Mouse (Mus musculus): ENCODE data around the gene Gga2. TPM values are rescaled to one million over a fixed set of nuclear protein-coding genes. Genes with fewer than 3 reads are reported as not detected.

The Gga2 gene
- total and polyA plus RNA-seq, 3 experiments, result 29.5 to 95.3 (median 30.1) TPM

DNA sequence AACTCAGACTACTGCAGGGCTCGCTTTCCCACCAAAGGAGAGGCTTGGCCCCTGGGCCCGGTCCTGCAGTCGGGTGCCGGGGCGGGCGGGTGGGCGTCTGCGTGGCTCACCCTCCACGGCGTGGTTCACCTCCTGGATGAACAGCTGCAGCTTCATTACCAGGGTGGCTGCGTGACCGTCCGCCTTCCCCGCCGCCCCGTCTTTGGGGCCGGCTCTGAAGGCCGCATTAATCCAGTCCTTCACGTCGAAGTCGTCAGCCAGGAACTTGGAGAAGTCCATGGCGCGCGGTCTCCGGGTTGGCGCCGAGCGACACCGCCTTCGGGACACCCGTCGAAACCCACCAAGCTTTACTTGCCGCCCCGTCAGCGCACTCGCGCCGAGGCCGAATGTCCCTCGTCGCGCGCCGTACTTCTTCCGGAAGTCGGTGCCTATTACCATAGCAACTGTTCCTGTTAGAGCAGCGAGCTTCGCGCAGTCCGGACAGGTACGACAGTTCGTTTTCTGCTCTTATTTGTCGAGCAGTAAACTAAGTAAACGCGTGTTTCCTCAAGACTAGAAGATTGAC is 39.6 kb downstream of the Gga2 start, which contains the start of gene Cog7 (continued):
- TF ChIP-seq RCOR1 (IDR thresholded peaks at IDR 0.05; ENCODE audit: low read depth, low read length) (peak; percentile 24; the same call in 1 of the 2 replicates), GABPA (IDR thresholded peaks at IDR 0.05; ENCODE audit: low read depth, low read length) (no peak), MYB (IDR thresholded peaks at IDR 0.05; ENCODE audit: low read depth, low read length) (0 out of 2 replicates have a peak, but pooled peaks have one; percentile 35)

DNA sequence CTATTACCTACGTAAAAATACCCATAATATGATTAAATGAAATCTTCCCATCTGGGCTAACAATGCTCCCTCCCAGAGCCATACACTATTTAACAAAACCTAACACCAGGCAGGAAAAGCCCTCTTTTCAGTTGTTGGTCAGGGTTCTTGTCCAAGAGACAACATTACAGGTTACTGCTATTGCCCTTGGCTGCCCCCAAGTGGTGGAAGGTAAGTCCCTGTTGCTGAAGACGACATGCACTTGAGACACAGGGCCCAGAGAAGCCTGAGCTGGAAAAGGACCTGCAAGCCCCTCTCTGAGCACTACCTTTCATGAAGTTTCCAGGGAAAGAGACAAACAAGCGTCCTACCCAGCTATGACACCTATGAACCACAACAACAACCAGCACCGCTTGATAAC is 46.0 kb downstream of the Gga2 start:
- Histone ChIP-seq H3K9ac (ENCODE audit: control insufficient read depth, low read depth, low read length, poor library complexity, severe bottlenecking) (no peak overlapping the region), H3K36me3 (ENCODE audit: control insufficient read depth in 1 of 2, insufficient read depth in 2 of 2, low read length in 2 of 2) (peaks cover 3 to 7% of the 10 kb centered on the region in 2 experiments; a peak in 3 of 4 replicates), H3K4me1 (ENCODE audit: control insufficient read depth in 1 of 2, insufficient read depth in 2 of 2, low read length in 2 of 2) (peaks cover 5 to 7% of the 10 kb centered on the region in 2 experiments), H3K27me3 (ENCODE audit: control insufficient read depth in 1 of 2, insufficient read depth in 2 of 2, low read length in 2 of 2) (no peaks in the 10 kb centered on the region), H3K4me3 (ENCODE audit: control insufficient read depth in 1 of 2, insufficient read depth in 1 of 2, low read depth in 2 of 2, low read length in 2 of 2) (no peak overlapping the region), H3K79me2 (ENCODE audit: control insufficient read depth, insufficient read depth, low read length, poor library complexity) (no peaks in the 10 kb centered on the region), H3K9me3 (replicated peaks; ENCODE audit: insufficient read depth, low read length) (no peaks in the 10 kb centered on the region), H3K27ac (ENCODE audit: control insufficient read depth, low read depth, low read length) (no peak overlapping the region)
- no peak for TF ChIP-seq MXI1 (IDR thresholded peaks at IDR 0.05; ENCODE audit: low read depth, low read length)
- no peak for TF ChIP-seq MYC (IDR thresholded peaks at IDR 0.05; ENCODE audit: low read depth, low read length)
- TF ChIP-seq KAT2A (conservative IDR thresholded peaks at IDR 0.05; ENCODE audit: low read depth, low read length), result no peak
- no peak for TF ChIP-seq RCOR1 (IDR thresholded peaks at IDR 0.05; ENCODE audit: low read depth, low read length)
- peak; percentile 64 for TF ChIP-seq SMC3 (IDR thresholded peaks at IDR 0.05; ENCODE audit: low read depth, low read length)
- no peak for TF ChIP-seq ETS1 (IDR thresholded peaks at IDR 0.05; ENCODE audit: low read depth, low read length)
- TF ChIP-seq TAL1 (IDR thresholded peaks at IDR 0.05; ENCODE audit: low read length), result no peak
- TF ChIP-seq POLR2AphosphoS5 (IDR thresholded peaks at IDR 0.05; ENCODE audit: borderline replicate concordance, low read depth, low read length), result no peak
- TF ChIP-seq NRF1 (IDR thresholded peaks at IDR 0.05; ENCODE audit: insufficient read depth, low read depth, low read length, poor library complexity, severe bottlenecking), result no peak
- no peak for TF ChIP-seq TCF12 (IDR thresholded peaks at IDR 0.05; ENCODE audit: low read depth, low read length)
- TF ChIP-seq HCFC1 (IDR thresholded peaks at IDR 0.05; ENCODE audit: low read depth, low read length), result no peak
- no peak for TF ChIP-seq E2F4 (IDR thresholded peaks at IDR 0.05; ENCODE audit: borderline replicate concordance, low read depth, low read length)
- no peak for TF ChIP-seq NELFE (IDR thresholded peaks at IDR 0.05; ENCODE audit: low read depth, low read length)
- TF ChIP-seq POLR2AphosphoS2 (IDR thresholded peaks at IDR 0.05; ENCODE audit: low read length), result no peak
- TF ChIP-seq MEF2A (IDR thresholded peaks at IDR 0.05; ENCODE audit: extremely low read depth, insufficient replicate concordance, low read depth, low read length, poor library complexity, severe bottlenecking), result no peak
- no peak for TF ChIP-seq GABPA (IDR thresholded peaks at IDR 0.05; ENCODE audit: low read depth, low read length)
- TF ChIP-seq USF1 (IDR thresholded peaks at IDR 0.05; ENCODE audit: low read depth, low read length), result no peak
- peak; percentile 37 for TF ChIP-seq ZC3H11A (IDR thresholded peaks at IDR 0.05; ENCODE audit: low read depth, low read length)
- no peak for TF ChIP-seq MYB (IDR thresholded peaks at IDR 0.05; ENCODE audit: low read depth, low read length)
- TF ChIP-seq USF2 (IDR thresholded peaks at IDR 0.05; ENCODE audit: borderline replicate concordance in 1 of 2, insufficient read depth in 1 of 2, low read depth in 1 of 2, low read length in 2 of 2), result no peak
- TF ChIP-seq GATA1 (IDR thresholded peaks at IDR 0.05; ENCODE audit: low read depth, low read length), result no peak
- TF ChIP-seq RAD21 (IDR thresholded peaks at IDR 0.05; ENCODE audit: low read depth, low read length), result peak; percentile 63
- TF ChIP-seq CTCF (IDR thresholded peaks at IDR 0.05 in 2 of 3, conservative IDR thresholded peaks at IDR 0.05 in 1 of 3; ENCODE audit: control insufficient read depth in 1 of 3, insufficient read depth in 1 of 3, low read depth in 2 of 3, low read length in 3 of 3, poor library complexity in 1 of 3, severe bottlenecking in 1 of 3), result peak; percentile 72 to 77 (median 73)
- no peak for TF ChIP-seq ZKSCAN1 (IDR thresholded peaks at IDR 0.05; ENCODE audit: low read depth, low read length)
- TF ChIP-seq CHD2 (IDR thresholded peaks at IDR 0.05; ENCODE audit: low read length), result no peak
- peak; percentile 71 for DNase-seq (ENCODE audit: low read depth, low spot score)

All from MEL (cell line).